Mouse (Mus musculus): ENCODE data around the gene Mtr. TPM values are rescaled to one million over a fixed set of nuclear protein-coding genes. Genes with fewer than 3 reads are reported as not detected.

Gene Mtr
- polyA plus RNA-seq, 1 experiment: 7.8 TPM

- peak; percentile 29 for DNase-seq (ENCODE audit: low read depth)
- no peak for TF ChIP-seq POLR2A (IDR thresholded peaks at IDR 0.05; ENCODE audit: borderline replicate concordance, extremely low read depth, insufficient read depth, insufficient read length, poor library complexity, severe bottlenecking)
- peak; percentile 60; the same call in 1 of the 2 replicates for TF ChIP-seq CTCF (IDR thresholded peaks at IDR 0.05; ENCODE audit: borderline replicate concordance, extremely low read depth, insufficient read depth, insufficient read length)
Measured at GRCm38 (mm10) chr13:12272953-12273352, 15.0 kb upstream of the Mtr start.

- DNase-seq (ENCODE audit: low read depth): no peak
Measured at GRCm38 (mm10) chr13:12267971-12268370, 10.1 kb upstream of the Mtr start.

GRCm38 (mm10) chr13:12267097-12267496 lies 9.2 kb upstream of the Mtr start:
- no peak for TF ChIP-seq CTCF (IDR thresholded peaks at IDR 0.05; ENCODE audit: borderline replicate concordance, extremely low read depth, insufficient read depth, insufficient read length)
- TF ChIP-seq POLR2A (IDR thresholded peaks at IDR 0.05; ENCODE audit: borderline replicate concordance, extremely low read depth, insufficient read depth, insufficient read length, poor library complexity, severe bottlenecking): no peak
- no peak for DNase-seq (ENCODE audit: low read depth)

More at GRCm38 (mm10) chr13:12267971-12268370, 10.1 kb upstream of the Mtr start:
- no peak for TF ChIP-seq CTCF (IDR thresholded peaks at IDR 0.05; ENCODE audit: borderline replicate concordance, extremely low read depth, insufficient read depth, insufficient read length)
- no peak for TF ChIP-seq POLR2A (IDR thresholded peaks at IDR 0.05; ENCODE audit: borderline replicate concordance, extremely low read depth, insufficient read depth, insufficient read length, poor library complexity, severe bottlenecking)

DNA sequence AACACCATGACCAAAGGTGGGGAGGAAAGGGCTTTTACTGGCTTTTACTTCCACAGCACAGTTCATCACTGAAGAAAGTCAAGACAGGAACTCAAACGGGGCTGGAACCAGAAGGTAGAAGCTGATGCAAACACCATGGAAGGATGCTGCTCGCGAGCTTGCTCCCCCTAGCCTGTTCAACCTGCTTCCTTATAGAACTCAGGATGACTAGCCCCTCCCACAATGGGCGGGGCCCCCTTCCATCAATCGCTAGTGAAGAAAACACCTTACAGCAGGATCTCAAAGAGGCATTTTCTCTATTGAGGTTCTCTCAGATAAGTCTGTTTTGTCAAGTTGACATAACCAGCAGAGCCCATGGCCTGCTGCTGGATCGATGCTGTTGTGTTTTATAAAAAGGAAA lies 6.1 kb upstream of the Mtr start:
- no peak for DNase-seq (ENCODE audit: low read depth)
- TF ChIP-seq CTCF (IDR thresholded peaks at IDR 0.05; ENCODE audit: borderline replicate concordance, extremely low read depth, insufficient read depth, insufficient read length) (no peak), POLR2A (IDR thresholded peaks at IDR 0.05; ENCODE audit: borderline replicate concordance, extremely low read depth, insufficient read depth, insufficient read length, poor library complexity, severe bottlenecking) (no peak)

DNA sequence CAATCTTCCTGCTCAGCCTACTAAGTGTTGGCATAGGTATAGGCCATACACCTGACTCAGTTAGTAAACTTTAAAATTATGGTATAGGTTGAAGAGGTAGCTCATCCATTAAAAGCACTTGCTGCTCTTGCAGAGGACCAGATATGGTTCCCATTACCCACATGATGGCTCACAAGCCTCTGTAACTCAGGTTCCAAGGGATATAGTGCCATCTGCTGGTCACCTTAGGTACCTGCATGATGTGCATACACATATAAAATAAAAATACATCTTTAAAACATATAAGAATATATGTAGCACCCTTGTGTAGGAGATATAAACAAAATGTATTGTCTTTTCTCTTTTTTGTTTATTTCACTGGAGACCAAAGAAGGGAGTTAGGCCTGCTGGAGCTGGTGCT lies 3.6 kb upstream of the Mtr start:
- DNase-seq (ENCODE audit: low read depth): no peak
- TF ChIP-seq POLR2A (IDR thresholded peaks at IDR 0.05; ENCODE audit: borderline replicate concordance, extremely low read depth, insufficient read depth, insufficient read length, poor library complexity, severe bottlenecking) (no peak), CTCF (IDR thresholded peaks at IDR 0.05; ENCODE audit: borderline replicate concordance, extremely low read depth, insufficient read depth, insufficient read length) (no peak; the same call in 1 of the 2 replicates)

DNA sequence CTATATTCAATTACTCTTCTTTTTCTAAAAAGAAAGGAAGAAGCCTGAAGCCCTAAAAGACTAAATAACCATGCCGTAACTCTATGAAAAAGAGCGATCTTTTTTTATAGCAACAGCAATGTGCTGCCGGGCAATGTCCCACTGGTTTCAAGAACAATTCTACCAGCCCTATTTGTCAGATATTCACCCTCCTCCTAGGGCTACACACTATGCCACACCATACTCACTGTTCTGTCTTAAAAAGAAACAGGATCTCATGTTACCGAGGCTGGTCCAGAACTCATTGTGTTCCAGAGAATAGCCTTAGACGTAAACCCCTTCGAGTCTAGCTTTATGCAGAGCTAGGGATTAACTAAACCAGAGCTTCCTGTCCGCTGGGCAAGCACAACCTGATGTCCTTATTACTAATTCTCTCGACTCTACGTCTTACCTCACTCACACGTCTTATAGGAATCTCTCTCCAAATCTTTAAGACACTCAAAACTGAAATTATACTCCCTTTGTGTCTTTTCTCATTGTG lies 982 bp downstream of the Mtr start:
- DNase-seq (ENCODE audit: low read depth): peak; percentile 42
- TF ChIP-seq CTCF (IDR thresholded peaks at IDR 0.05; ENCODE audit: borderline replicate concordance, extremely low read depth, insufficient read depth, insufficient read length) (no peak), POLR2A (IDR thresholded peaks at IDR 0.05; ENCODE audit: borderline replicate concordance, extremely low read depth, insufficient read depth, insufficient read length, poor library complexity, severe bottlenecking) (no peak)

DNA sequence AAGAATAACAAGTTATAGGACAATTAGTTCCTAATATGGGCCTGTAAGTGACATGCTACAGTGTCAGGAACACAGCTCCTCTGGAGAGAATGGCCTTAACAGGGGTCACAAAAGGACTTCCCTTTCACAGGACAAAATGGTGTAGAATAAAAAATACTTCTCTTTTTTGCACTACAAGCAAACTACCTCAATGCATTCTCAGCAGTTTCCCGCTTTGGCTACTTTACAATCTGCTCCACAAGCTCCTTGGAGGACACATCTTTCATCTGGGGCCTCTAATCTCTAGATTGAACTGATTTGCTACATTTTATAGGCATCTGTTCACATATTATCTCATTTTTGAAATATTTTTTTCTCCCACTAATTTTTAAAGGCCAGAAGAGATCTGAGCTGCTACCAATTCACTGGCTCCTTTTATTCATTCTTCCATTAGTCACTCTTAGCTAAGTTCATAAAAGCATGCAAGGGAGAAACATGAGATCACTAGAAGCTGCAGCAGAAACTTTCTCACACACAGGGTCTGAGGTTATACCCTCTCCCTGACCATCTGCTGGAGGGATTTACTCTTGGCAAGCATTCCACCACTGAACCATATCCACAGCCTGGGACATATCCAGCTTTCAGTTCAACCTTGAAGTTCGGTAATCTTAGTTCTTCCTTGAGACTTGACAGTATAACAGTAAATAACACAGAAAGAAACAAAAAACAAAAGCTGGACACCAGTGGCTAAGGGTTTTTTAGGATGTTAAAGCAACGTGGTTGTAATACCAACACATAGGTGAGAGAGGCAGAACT lies 1.8 kb downstream of the Mtr start:
- no peak for DNase-seq (ENCODE audit: low read depth)
- TF ChIP-seq POLR2A (IDR thresholded peaks at IDR 0.05; ENCODE audit: borderline replicate concordance, extremely low read depth, insufficient read depth, insufficient read length, poor library complexity, severe bottlenecking): no peak
- TF ChIP-seq CTCF (IDR thresholded peaks at IDR 0.05; ENCODE audit: borderline replicate concordance, extremely low read depth, insufficient read depth, insufficient read length): no peak

DNA sequence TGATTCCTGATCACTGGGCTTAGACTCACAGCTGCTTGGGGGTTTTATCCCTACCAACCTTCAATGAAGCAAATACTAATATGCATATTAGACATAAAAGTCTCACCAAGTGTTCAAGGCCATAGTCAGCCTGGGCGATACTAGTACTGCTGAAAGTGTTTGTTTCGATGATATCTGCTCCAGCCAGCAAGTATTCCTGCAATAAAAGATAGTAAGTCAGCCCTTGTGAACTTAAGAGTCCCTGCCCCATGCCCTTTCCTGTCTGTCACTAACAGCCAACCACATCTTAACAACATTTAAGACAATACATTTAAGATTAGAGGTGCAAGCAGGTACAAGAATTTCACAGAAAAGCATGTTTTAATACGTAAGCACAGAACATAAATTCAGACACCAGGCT lies 7.4 kb downstream of the Mtr start:
- TF ChIP-seq POLR2A (IDR thresholded peaks at IDR 0.05; ENCODE audit: borderline replicate concordance, extremely low read depth, insufficient read depth, insufficient read length, poor library complexity, severe bottlenecking) (no peak), CTCF (IDR thresholded peaks at IDR 0.05; ENCODE audit: borderline replicate concordance, extremely low read depth, insufficient read depth, insufficient read length) (no peak)
- DNase-seq (ENCODE audit: low read depth): no peak

DNA sequence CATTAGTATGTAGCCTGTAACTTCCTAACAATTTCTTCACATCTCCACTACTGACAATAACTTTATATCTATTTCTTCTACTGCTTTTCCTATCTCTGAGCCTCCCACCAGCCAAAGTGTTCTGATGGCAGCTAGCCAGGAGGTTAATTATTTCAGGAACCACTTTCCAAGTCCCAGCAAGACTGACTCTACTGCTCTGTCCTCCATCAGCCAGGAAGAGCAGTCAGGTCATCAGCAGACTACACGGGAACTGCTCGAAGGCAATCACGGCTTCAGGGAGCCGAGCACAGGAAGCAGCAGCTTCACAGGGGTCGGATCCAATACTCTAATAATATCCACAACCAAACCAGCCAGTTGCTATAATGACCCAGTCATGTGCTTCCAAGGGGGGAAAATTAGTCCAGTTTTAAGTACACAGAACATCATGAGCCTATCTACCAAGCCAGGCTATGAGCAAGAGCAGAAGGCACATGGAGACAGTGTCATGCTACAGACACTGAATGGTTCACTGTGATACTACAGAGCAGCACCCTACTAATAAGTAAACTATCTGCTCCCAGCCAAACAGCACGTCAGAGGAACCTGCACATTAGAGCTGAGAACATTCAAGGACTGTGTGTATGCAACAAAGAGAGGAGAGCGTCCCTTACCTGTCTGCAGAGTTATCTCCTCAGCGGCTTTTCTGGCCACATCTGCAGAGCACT lies 8.6 kb downstream of the Mtr start:
- no peak for DNase-seq (ENCODE audit: low read depth)
- no peak for TF ChIP-seq CTCF (IDR thresholded peaks at IDR 0.05; ENCODE audit: borderline replicate concordance, extremely low read depth, insufficient read depth, insufficient read length)
- TF ChIP-seq POLR2A (IDR thresholded peaks at IDR 0.05; ENCODE audit: borderline replicate concordance, extremely low read depth, insufficient read depth, insufficient read length, poor library complexity, severe bottlenecking): no peak

DNA sequence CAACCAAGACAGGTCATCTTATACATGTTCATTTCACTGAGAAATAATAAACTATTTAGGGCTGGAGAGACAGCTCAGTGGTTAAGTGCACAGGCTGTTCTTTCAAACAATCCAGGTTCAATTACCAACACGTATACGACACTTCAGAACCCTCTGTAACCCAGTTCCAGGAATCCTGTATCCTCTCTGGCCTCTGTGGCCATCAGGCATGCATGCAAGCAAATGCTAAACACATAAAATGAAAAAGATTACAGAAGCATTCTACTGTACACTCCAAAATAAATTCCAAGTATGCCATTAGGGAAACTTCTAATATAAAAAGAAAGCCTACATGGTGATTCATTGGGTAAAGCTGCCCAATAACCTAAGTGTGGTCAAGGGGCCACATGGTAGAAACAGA lies 12.0 kb downstream of the Mtr start:
- DNase-seq (ENCODE audit: low read depth): no peak
- no peak for TF ChIP-seq CTCF (IDR thresholded peaks at IDR 0.05; ENCODE audit: borderline replicate concordance, extremely low read depth, insufficient read depth, insufficient read length)
- TF ChIP-seq POLR2A (IDR thresholded peaks at IDR 0.05; ENCODE audit: borderline replicate concordance, extremely low read depth, insufficient read depth, insufficient read length, poor library complexity, severe bottlenecking): no peak

DNA sequence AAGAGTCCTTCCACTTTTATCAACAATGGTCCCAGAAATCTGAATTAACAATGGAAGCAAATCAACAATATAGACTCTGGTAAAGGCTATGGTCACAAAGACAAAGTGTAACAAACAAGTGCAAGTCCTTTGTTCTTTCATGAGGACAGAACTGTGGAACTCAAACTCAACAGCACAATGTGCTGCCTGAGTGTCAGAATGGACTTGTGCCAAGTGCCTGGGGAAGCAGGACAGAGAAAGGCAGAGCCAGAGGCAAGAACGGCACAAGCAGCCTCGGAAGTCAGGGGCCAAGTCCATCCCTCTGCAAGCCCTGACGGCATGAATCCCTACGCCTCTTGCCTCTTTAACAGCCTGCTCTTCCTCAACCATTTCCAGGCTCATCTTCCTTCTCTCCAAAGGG lies 13.9 kb downstream of the Mtr start:
- DNase-seq (ENCODE audit: low read depth): peak; percentile 27
- no peak for TF ChIP-seq CTCF (IDR thresholded peaks at IDR 0.05; ENCODE audit: borderline replicate concordance, extremely low read depth, insufficient read depth, insufficient read length)
- no peak for TF ChIP-seq POLR2A (IDR thresholded peaks at IDR 0.05; ENCODE audit: borderline replicate concordance, extremely low read depth, insufficient read depth, insufficient read length, poor library complexity, severe bottlenecking)
